In genomic region chr2:31346096-31346495, GRCm38 (mm10) we compare ENCODE assay signal across 8 mouse cellular contexts. TPM values are rescaled to one million over a fixed set of nuclear protein-coding genes. Genes with fewer than 3 reads are reported as not detected.
DNase-seq lines count a peak whose midpoint lies in the region; ATAC-seq and TF ChIP-seq lines count a peak whose summit lies in the region.
"Had no signal": no experiment of that assay in that cellular context is flagged by ENCODE, and none has a peak within 500 bp of the region (broad histone marks: within the 10 kb centered on the region; RNA-seq: fewer than 3 reads in every experiment).

No protein-coding gene starts in this region.

- DNase-seq in lung, embryonic 14.5 days: peak; percentile 89
- no peak for DNase-seq in lung, adult 18-20 months
- peak; percentile 15 for DNase-seq in adrenal gland, adult 8-10 months
- peak; percentile 87 for DNase-seq in kidney, postnatal 10 days
- DNase-seq in ovary, postnatal 36 days (ENCODE audit: low spot score): peak; percentile 69
- no peak for DNase-seq in cerebellum, postnatal 14 days
- no peak for DNase-seq in cerebellum, postnatal 4 days (ENCODE audit: low spot score in 2 of 2)

- H3K36me3 ChIP-seq in lung, embryonic 14.5 days (ENCODE audit: insufficient read depth): no peaks in the 10 kb centered on the region
- H3K36me3 ChIP-seq: midbrain, embryonic 12.5 days had no signal

- H3K4me3 ChIP-seq in lung, embryonic 14.5 days (ENCODE audit: low read depth, low read length): no peak overlapping the region
- H3K4me3 ChIP-seq: midbrain, embryonic 12.5 days had no signal

- no peak for TF ChIP-seq CTCF in lung, embryonic 14.5 days (IDR thresholded peaks at IDR 0.05; ENCODE audit: low read depth)

- H3K27me3 ChIP-seq in lung, embryonic 14.5 days (ENCODE audit: insufficient read depth, low read length): peaks cover 42% of the 10 kb centered on the region

- 31% methylated on average over 12 of the region's 12 CpGs for WGBS in lung, embryonic 14.5 days

- H3K9me3 ChIP-seq in lung, embryonic 14.5 days (ENCODE audit: low read depth, low read length): no peaks in the 10 kb centered on the region
- H3K9me3 ChIP-seq: midbrain, embryonic 12.5 days had no signal

- no peak overlapping the region for H3K27ac ChIP-seq in lung, embryonic 14.5 days (ENCODE audit: low read depth)
- H3K27ac ChIP-seq: midbrain, embryonic 12.5 days had no signal

- ATAC-seq in lung, embryonic 14.5 days (ENCODE audit: insufficient read depth): no peak

- no peaks in the 10 kb centered on the region for H3K4me1 ChIP-seq in lung, embryonic 14.5 days (ENCODE audit: insufficient read depth)
- H3K4me1 ChIP-seq: midbrain, embryonic 12.5 days had no signal

- H3K4me2 ChIP-seq in lung, embryonic 14.5 days: no peak overlapping the region
- H3K4me2 ChIP-seq: midbrain, embryonic 12.5 days had no signal

- H3K9ac ChIP-seq in lung, embryonic 14.5 days: no peak overlapping the region
- H3K9ac ChIP-seq: midbrain, embryonic 12.5 days had no signal

RNA-seq across cellular contexts. Expression of gene Hmcn2, which starts 31.9 kb away (rescaled TPM):
- 1.1 and 1.3 TPM in 2 replicates for polyA plus RNA-seq in lung, embryonic 14.5 days (2014; fragmentation: Nextera tagmentation; extraction: Ambion mirVana)
- total RNA-seq in adrenal gland, adult 8-10 months (2022): 1 to 10 TPM in 3 of 4 experiments, under 1 TPM in 1; 0.84 to 2.5 (median 1.4) TPM

Comparison
In these comparisons a context has a peak if more than half of its experiments do, and no peak if none do; other contexts are left out.
1. DNase-seq: peak in lung, embryonic 14.5 days (single experiment), adrenal gland, adult 8-10 months (single experiment), kidney, postnatal 10 days (single experiment) and ovary, postnatal 36 days (single experiment); none in lung, adult 18-20 months (0 of 2), cerebellum, postnatal 14 days (0 of 2) and cerebellum, postnatal 4 days (0 of 2).